Mouse (Mus musculus) lung, embryonic 15.5 days (tissue): ENCODE results near the gene Igsf9. TPM values are rescaled to one million over a fixed set of nuclear protein-coding genes. Genes with fewer than 3 reads are reported as not detected.

Source experiments
- polyA plus RNA-seq: library from polyadenylated mRNA; unstranded; fragments of >200 nt; fragmentation: Nextera tagmentation; extraction: Ambion mirVana; gene quantifications from 2 replicates; pipeline ENCODE4 v1.2.1, GENCODE M21; 2015

Igsf9 gene
- polyA plus RNA-seq, 1 experiment from 2014 or later: 21.7 TPM

Other genes starting within 250 kb of the Igsf9 start
- not detected in 2 replicates for gene Atp1a4, start 223.4 kb upstream of the Igsf9 start, polyA plus RNA-seq
- gene Igsf8, start 220.1 kb upstream of the Igsf9 start, polyA plus RNA-seq: 46.2 and 49.4 TPM in 2 replicates
- gene Atp1a2, start 183.7 kb upstream of the Igsf9 start, polyA plus RNA-seq: 5.7 and 6.2 TPM in 2 replicates
- gene Kcnj9, start 152.5 kb upstream of the Igsf9 start, polyA plus RNA-seq: 0.04 TPM in 1 of 2 replicates, not detected in the other
- gene Kcnj10, start 140.6 kb upstream of the Igsf9 start, polyA plus RNA-seq: 0.15 and 0.21 TPM in 2 replicates
- 5.4 and 5.7 TPM in 2 replicates for gene Pigm, start 105.2 kb upstream of the Igsf9 start, polyA plus RNA-seq
- gene Slamf9, start 6.4 kb upstream of the Igsf9 start, polyA plus RNA-seq: 0.31 and 0.51 TPM in 2 replicates
- gene Tagln2, start 18.3 kb downstream of the Igsf9 start, polyA plus RNA-seq: 541 and 580 TPM in 2 replicates
- gene Cfap45, start 39.0 kb downstream of the Igsf9 start, polyA plus RNA-seq: 8.1 and 10.7 TPM in 2 replicates
- 0.24 and 0.47 TPM in 2 replicates for gene Vsig8, start 74.2 kb downstream of the Igsf9 start, polyA plus RNA-seq
- 0.09 TPM in 1 of 2 replicates, not detected in the other for gene Slamf8, start 108.8 kb downstream of the Igsf9 start, polyA plus RNA-seq
- not detected in 2 replicates for gene Fcrl6, start 120.8 kb downstream of the Igsf9 start, polyA plus RNA-seq
- 11.8 and 12.3 TPM in 2 replicates for gene Dusp23, start 151.2 kb downstream of the Igsf9 start, polyA plus RNA-seq
- 0.09 and 0.30 TPM in 2 replicates for gene Crp, start 216.3 kb downstream of the Igsf9 start, polyA plus RNA-seq